In genomic region chr10:12737926-12738325, GRCm38 (mm10) we compare ENCODE assay signal across 11 mouse cellular contexts.
DNase-seq lines count a peak whose midpoint lies in the region; TF ChIP-seq lines count a peak whose summit lies in the region.
"Had no signal": no experiment of that assay in that cellular context is flagged by ENCODE, and none has a peak within 500 bp of the region (broad histone marks: within the 10 kb centered on the region; RNA-seq: fewer than 3 reads in every experiment).

No protein-coding gene starts in this region.

- no peak overlapping the region for H3K4me3 ChIP-seq in layer of hippocampus, adult 2 months
- H3K4me3 ChIP-seq: embryonic facial prominence, embryonic 12.5 days had no signal

- peak overlapping the region; percentile 18; the same call in 1 of the 2 replicates for H3K27ac ChIP-seq in layer of hippocampus, adult 2 months
- H3K27ac ChIP-seq: embryonic facial prominence, embryonic 12.5 days had no signal

- no peak for TF ChIP-seq CTCF in layer of hippocampus, adult 2 months (conservative IDR thresholded peaks at IDR 0.05)

- peak; percentile 88 for DNase-seq in heart, adult 11 months
- no peak for DNase-seq in heart, postnatal 4 days
- DNase-seq in layer of hippocampus, adult 2 months (ENCODE audit: low spot score in 2 of 2), result no peak
- no peak for DNase-seq in layer of hippocampus, postnatal 14 days (ENCODE audit: low spot score in 2 of 2)
- peak; percentile 59 for DNase-seq in adrenal gland, postnatal 25 days
- peak; percentile 32 for DNase-seq in kidney, postnatal 14 days
- no peak for DNase-seq in cerebellum, postnatal 36 days
- DNase-seq in layer of hippocampus, adult 11-12 months (ENCODE audit: low spot score), result no peak
- DNase-seq: cerebellum, adult 8-10 months; thymus, postnatal 14 days had no signal

Comparison
In these comparisons a context has a peak if more than half of its experiments do, and no peak if none do; other contexts are left out.
1. DNase-seq: peak in heart, adult 11 months (single experiment), adrenal gland, postnatal 25 days (single experiment) and kidney, postnatal 14 days (single experiment); none in heart, postnatal 4 days (single experiment), layer of hippocampus, adult 2 months (0 of 2), layer of hippocampus, postnatal 14 days (0 of 2), cerebellum, postnatal 36 days (0 of 2) and layer of hippocampus, adult 11-12 months (single experiment).